Mouse (Mus musculus): ENCODE measurements around the gene F12.

- TF ChIP-seq CTCF (IDR thresholded peaks at IDR 0.05; ENCODE audit: extremely low read depth, insufficient read length, insufficient replicate concordance, low read depth, low read length) = no peak
- TF ChIP-seq POLR2A (IDR thresholded peaks at IDR 0.05; ENCODE audit: low read depth, low read length) = no peak
These were observed 50.7 kb downstream of the F12 start for GRCm38 (mm10) chr13:55375877-55376276.
